Mouse (Mus musculus) lung, embryonic 14.5 days (tissue): ENCODE results near the gene Bdp1. TPM values are rescaled to one million over a fixed set of nuclear protein-coding genes. Genes with fewer than 3 reads are reported as not detected.
"Not testable (repeated sequence)": the region's sequence is repeated elsewhere in the genome, so short reads cannot be mapped to it uniquely, and the experiment has no call there.

Experiments used
- ATAC-seq: fragments of 200-750 bp; cut with Nextera tagmentation; 2 replicates; pipeline ENCODE4 v1.8.0; 2017; ENCODE audit warnings: mild to moderate bottlenecking, moderate TSS enrichment, moderate library complexity; ENCODE audit not compliant: insufficient read depth
- DNase-seq: peaks from one replicate; pipeline ENCODE4 v3.0.0-alpha.2; 2015
- H3K27ac ChIP-seq: fragments of 300-500 bp; sonication (generic); 2 replicates; pipeline ENCODE4 v1.5.1; 2014; ENCODE audit warnings: low read depth, mild to moderate bottlenecking, moderate library complexity
- H3K27me3 ChIP-seq: fragments of 300-500 bp; sonication (generic); 2 replicates; pipeline ENCODE4 v1.6.1; 2014; ENCODE audit warnings: low read length, control low read depth; ENCODE audit not compliant: insufficient read depth
- H3K36me3 ChIP-seq: fragments of 300-500 bp; sonication (generic); 2 replicates; pipeline ENCODE4 v1.6.1; 2014; ENCODE audit warnings: control low read depth; ENCODE audit not compliant: insufficient read depth
- H3K4me1 ChIP-seq: fragments of 300-500 bp; sonication (generic); 2 replicates; pipeline ENCODE4 v1.6.1; 2014; ENCODE audit warnings: antibody characterized with exemption, control low read depth; ENCODE audit not compliant: insufficient read depth
- H3K4me2 ChIP-seq: fragments of 300-500 bp; sonication (generic); 2 replicates; pipeline ENCODE4 v1.6.1; 2014; ENCODE audit warnings: mild to moderate bottlenecking
- H3K4me3 ChIP-seq: fragments of 300-500 bp; sonication (generic); 2 replicates; pipeline ENCODE4 v1.5.1; 2014; ENCODE audit warnings: low read depth, low read length
- H3K9ac ChIP-seq: fragments of 300-500 bp; sonication (generic); 2 replicates; pipeline ENCODE4 v1.6.1; 2014
- H3K9me3 ChIP-seq: fragments of 300-500 bp; sonication (generic); 2 replicates; pipeline ENCODE4 v1.6.1; 2016; ENCODE audit warnings: low read depth, low read length, control low read depth
- CTCF ChIP-seq: IDR thresholded peaks from 2 replicates; pipeline ENCODE4 v1.5.1; 2016; ENCODE audit warnings: antibody characterized with exemption, low read depth
- WGBS: fragments of 180-500 bp; shearing (Covaris S2); extraction: QIAGEN DNeasy Blood & Tissue Kit; methylation state at CpG from one replicate; pipeline ENCODE4 v1.1.7; 2014; 5-methylcytosine and 5-hydroxymethylcytosine counted together
- polyA plus RNA-seq: library from polyadenylated mRNA; unstranded; fragments of >200 nt; fragmentation: Nextera tagmentation; extraction: Ambion mirVana; gene quantifications from 2 replicates; pipeline ENCODE4 v1.2.1, GENCODE M21; 2014

Bdp1 gene
- polyA plus RNA-seq, 1 experiment from 2014 or later = 27.7 TPM

- Histone ChIP-seq H3K36me3 (peaks cover 69% of the 10 kb centered on the region), H3K4me3 (no peak overlapping the region), H3K9ac (no peak overlapping the region), H3K9me3 (no peaks in the 10 kb centered on the region), H3K4me1 (no peaks in the 10 kb centered on the region), H3K27me3 (no peaks in the 10 kb centered on the region), H3K27ac (no peak overlapping the region), H3K4me2 (no peak overlapping the region)
- ATAC-seq (no peak; the same call in 1 of the 2 replicates), DNase-seq (peak; percentile 56)
- 42% methylated on average over 3 of the region's 3 CpGs for WGBS
- no peak for TF ChIP-seq CTCF
These were observed 39.9 kb downstream of the Bdp1 start for GRCm38 (mm10) chr13:100063936-100064335.

GRCm38 (mm10) chr13:100057738-100058137 lies 46.1 kb downstream of the Bdp1 start:
- H3K4me1 ChIP-seq, H3K4me2 ChIP-seq, H3K9ac ChIP-seq, H3K9me3 ChIP-seq, H3K27me3 ChIP-seq, ATAC-seq, H3K4me3 ChIP-seq, DNase-seq, H3K27ac ChIP-seq: not testable (repeated sequence)
- 95% methylated on average over 8 of the region's 8 CpGs for WGBS
- peaks cover 88% of the 10 kb centered on the region for H3K36me3 ChIP-seq

DNA sequence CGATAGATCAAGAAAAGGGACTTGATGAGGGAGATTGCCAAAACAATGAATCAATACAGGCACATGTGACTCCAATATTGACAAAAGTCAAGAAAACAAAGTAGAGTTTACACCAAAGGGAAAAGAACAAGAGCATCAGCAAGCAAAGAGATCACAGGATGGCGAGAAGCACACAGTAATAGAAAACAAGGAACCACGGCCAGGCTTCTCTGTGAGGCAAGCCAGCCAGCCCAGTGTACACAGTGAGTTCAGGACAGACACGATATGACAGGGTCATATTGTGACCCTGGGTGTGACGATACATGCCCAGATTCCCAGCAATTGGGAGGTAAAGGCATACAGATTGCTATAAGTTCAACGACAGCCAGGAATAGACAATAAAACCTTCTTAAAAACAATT lies 77.9 kb downstream of the Bdp1 start:
- no peaks in the 10 kb centered on the region for H3K27me3 ChIP-seq
- no peaks in the 10 kb centered on the region for H3K9me3 ChIP-seq
- no peak for TF ChIP-seq CTCF
- no peak overlapping the region for H3K4me2 ChIP-seq
- no peak overlapping the region for H3K4me3 ChIP-seq
- 87% methylated on average over 6 of the region's 6 CpGs for WGBS
- H3K27ac ChIP-seq = no peak overlapping the region
- ATAC-seq (no peak), DNase-seq (no peak)
- H3K36me3 ChIP-seq = peaks cover 75% of the 10 kb centered on the region
- H3K4me1 ChIP-seq = no peaks in the 10 kb centered on the region
- no peak overlapping the region for H3K9ac ChIP-seq

DNA sequence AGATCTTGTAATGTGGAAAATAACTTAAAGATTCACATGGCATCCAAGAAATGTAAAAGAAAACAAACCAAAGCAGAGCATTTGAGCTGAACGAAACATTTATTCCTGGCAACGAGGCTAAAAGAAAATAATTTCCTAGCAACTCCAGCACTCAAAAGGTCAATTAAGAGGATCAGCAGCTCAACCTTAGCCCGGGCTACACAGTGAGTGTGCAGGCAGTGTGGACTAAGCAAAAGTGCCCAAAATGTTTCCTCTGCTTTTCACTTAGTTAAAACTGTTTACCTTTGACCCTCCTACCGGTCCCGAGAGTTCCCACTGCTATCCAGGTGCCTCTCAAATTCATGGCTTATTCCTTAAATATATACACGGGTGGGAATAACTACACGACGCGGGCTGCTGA lies 87.0 kb downstream of the Bdp1 start:
- Histone ChIP-seq H3K9ac (no peak overlapping the region), H3K4me2 (no peak overlapping the region), H3K27ac (no peak overlapping the region), H3K9me3 (no peaks in the 10 kb centered on the region), H3K27me3 (no peaks in the 10 kb centered on the region), H3K4me3 (no peak overlapping the region), H3K36me3 (peaks cover 13% of the 10 kb centered on the region), H3K4me1 (peaks cover 3% of the 10 kb centered on the region; the same call in 1 of the 2 replicates)
- no peak for TF ChIP-seq CTCF
- DNase-seq (no peak), ATAC-seq (no peak)
- WGBS = 85% methylated on average over 9 of the region's 9 CpGs

- Histone ChIP-seq H3K4me3 (peak overlapping the region; percentile 71), H3K4me2 (peak overlapping the region; percentile 76), H3K27me3 (no peaks in the 10 kb centered on the region), H3K9me3 (no peaks in the 10 kb centered on the region), H3K9ac (peak overlapping the region; percentile 65), H3K27ac (0 out of 2 replicates have a peak overlapping the region, but pooled peaks have one; percentile 44), H3K36me3 (peaks cover 9% of the 10 kb centered on the region), H3K4me1 (peaks cover 3% of the 10 kb centered on the region; the same call in 1 of the 2 replicates)
- no peak for TF ChIP-seq CTCF
- 8% methylated on average over 8 of the region's 8 CpGs for WGBS
- DNase-seq (peak; percentile 24), ATAC-seq (peak; percentile 29)
These were observed 87.9 kb downstream of the Bdp1 start for GRCm38 (mm10) chr13:100015937-100016336.

DNA sequence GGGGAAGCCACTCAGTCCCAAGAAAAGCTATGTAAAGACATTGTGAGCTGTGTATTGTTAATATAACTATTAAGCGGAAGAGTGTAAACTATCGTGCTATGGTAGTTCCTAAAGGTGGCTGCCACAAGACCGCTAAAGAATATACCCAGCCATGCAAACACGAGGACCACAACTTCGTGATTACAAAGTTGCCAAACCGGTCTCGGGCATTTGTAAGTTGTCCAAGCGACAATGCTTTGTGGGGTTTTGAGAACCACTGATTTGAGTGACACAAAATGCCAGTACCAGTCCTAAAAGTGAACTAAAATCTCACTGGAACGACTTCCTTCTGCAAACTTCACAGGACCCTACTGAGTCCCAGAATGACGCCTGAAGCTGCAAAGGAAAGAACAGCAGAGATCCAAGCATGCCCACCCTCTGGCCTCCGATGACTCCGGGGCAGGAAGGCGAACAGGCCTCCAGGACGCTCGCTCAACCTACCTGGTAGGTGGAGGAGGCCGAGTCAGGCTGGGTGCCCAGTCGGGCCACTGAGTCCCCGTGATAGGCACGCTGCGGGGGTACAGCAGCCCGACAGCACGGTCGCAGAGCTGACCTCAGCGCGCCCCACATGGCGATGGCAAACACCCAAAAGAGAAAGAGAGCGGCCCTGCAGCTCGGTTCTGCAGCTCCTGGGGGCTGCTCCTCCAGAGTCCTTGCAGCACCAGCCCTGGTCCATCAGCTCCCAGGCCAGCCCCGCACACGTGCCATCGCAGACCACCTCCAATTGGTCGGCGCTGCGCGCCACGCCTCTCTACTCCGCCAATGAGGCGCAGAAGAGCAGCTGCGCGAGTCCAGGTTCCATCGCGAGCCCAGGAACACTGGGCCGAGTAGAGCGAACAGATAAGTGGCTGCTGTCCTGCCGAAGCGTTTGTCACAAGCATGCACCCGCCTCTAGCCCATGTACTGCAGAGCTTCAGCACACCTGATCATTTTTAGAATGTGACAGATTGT lies 88.7 kb downstream of the Bdp1 start, which contains the start of gene Mccc2:
Gene Mccc2, minus strand, starts transcription at position 734 of the 990 bp plus-strand sequence.
- 3% methylated on average over 47 of the region's 47 CpGs for WGBS
- H3K27me3 ChIP-seq = no peaks in the 10 kb centered on the region

GRCm38 (mm10) chr13:100005911-100006496 lies 97.9 kb downstream of the Bdp1 start:
- Histone ChIP-seq H3K27me3 (no peaks in the 10 kb centered on the region), H3K4me1 (no peaks in the 10 kb centered on the region), H3K4me2 (no peak overlapping the region), H3K27ac (no peak overlapping the region), H3K9me3 (no peaks in the 10 kb centered on the region), H3K36me3 (no peaks in the 10 kb centered on the region), H3K9ac (no peak overlapping the region), H3K4me3 (no peak overlapping the region)
- TF ChIP-seq CTCF = no peak
- DNase-seq (no peak), ATAC-seq (no peak)
- 77% methylated on average over 12 of the region's 12 CpGs for WGBS

More for the DNA sequence above, 88.7 kb downstream of the Bdp1 start, which contains the start of gene Mccc2:
- Histone ChIP-seq H3K27ac (peak within 1 kb of the TSS; percentile 80), H3K36me3 (peaks cover 5% of the 10 kb centered on the region), H3K4me3 (peak within 1 kb of the TSS; percentile 71), H3K4me1 (peaks cover 3% of the 10 kb centered on the region; the same call in 1 of the 2 replicates), H3K4me2 (peak within 1 kb of the TSS; percentile 76), H3K9me3 (no peaks in the 10 kb centered on the region), H3K9ac (peak within 1 kb of the TSS; percentile 76)
- ATAC-seq (peak; percentile 100), DNase-seq (peak; percentile 98)
- TF ChIP-seq CTCF = no peak
